Mouse (Mus musculus) hematopoietic stem cell, adult 5-6 weeks (primary cell): ENCODE data around the gene Stk32c. TPM values are rescaled to one million over a fixed set of nuclear protein-coding genes. Genes with fewer than 3 reads are reported as not detected.
A peak's percentile ranks its signal among the peaks of the same experiment; 100 is the strongest.

Experiments
- ATAC-seq, 2 experiments: fragments of 125-278 bp in 1 of 2; replicated peaks in 1 of 2; 2 replicates each; pipeline ENCODE4 v1.8.0; 2016 to 2017; ENCODE audit warnings: inconsistent platforms in 2 of 2, mild to moderate bottlenecking in 2 of 2, moderate number of reproducible peaks in 2 of 2, low read depth in 1 of 2, moderate TSS enrichment in 1 of 2; ENCODE audit not compliant: low FRiP score in 2 of 2, poor library complexity in 2 of 2, severe bottlenecking in 2 of 2, insufficient read depth in 1 of 2, low TSS enrichment in 1 of 2
- total RNA-seq: library from RNA; stranded (forward); fragments of 172-1452, 232-1000 nt; gene quantifications from 2 replicates; pipeline ENCODE4 v1.2.3, GENCODE M21; 2017

Stk32c gene
- total RNA-seq, 1 experiment from 2014 or later, result not detected

DNA sequence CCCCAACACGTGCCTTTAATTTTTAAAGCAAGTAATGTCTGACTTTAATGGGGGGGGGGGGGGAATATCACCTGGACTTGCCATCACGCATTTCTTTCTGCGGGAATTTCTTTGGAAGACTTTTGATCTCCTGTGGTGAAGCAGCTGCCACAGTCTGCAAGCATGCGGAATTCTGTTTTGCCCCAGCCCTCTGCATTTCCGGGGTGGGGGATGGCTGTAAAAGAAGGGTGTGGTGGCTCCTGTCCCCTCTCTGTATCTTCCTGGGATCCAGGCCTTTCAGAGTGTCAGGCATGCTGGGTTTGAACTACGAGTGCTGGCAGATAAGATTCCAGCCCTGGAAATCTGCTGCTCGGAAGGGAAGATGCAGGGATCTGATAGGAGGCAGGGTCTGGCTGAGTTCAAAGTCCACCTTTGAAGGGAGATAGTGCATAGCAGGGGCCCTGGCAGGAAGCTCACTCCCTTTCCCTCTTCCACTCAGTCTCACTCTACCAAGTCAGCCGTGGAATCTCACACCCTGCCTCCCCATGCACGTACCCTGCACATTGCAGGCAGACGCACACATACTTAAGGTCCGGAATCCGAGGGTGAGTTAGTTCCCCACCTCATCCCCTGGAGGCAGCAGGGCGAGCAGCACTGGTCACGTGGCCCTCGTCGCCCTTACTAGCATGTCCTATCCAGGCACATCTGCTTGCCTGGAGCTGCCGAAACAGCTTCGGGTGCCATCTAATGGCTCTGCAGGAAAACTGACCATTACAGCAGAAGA, 21.5 kb upstream of the Stk32c start:
- ATAC-seq, result peak; percentile 15 to 57; a peak in 2 of 4 replicates

DNA sequence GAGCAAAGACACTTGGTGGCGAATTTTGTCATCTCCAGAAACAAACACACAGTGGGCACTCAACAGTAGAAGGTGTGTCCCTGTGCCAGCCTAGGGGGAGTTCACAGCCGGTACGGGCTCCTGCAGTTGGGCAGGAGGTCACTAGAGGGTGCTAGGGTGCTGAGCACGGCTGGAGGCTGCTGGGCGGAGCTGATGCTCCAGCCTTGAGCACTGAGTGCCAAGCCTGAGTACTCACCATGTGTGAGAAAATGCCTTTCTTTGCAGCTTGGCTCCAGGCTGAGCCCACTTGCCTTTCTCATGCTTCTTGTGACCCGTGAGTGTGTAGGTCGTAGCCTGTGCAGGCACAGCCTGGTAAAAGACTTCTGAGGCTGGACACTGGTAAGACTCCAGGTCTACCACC, 20.6 kb upstream of the Stk32c start:
- ATAC-seq, result peak; percentile 94 to 97

DNA sequence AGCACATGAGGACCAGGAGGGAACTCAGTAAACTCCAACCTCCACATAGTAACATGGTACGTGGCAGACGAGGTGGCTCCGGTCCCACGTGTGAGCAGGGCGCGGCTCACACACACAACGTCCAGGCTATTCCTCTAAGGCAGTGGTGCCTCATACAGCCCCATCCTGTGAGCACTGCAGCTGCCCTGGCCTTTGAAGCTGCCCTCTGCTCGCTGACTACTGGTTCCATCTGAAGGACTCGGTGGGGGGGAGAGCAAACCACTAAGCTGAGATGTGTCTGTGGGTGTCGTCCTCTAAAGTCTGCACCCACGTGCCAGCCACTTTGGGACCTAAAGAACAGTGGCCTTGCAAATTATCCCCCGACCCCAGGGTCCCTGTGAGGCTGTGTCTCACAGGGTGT, 17.1 kb upstream of the Stk32c start:
- no peak for ATAC-seq

DNA sequence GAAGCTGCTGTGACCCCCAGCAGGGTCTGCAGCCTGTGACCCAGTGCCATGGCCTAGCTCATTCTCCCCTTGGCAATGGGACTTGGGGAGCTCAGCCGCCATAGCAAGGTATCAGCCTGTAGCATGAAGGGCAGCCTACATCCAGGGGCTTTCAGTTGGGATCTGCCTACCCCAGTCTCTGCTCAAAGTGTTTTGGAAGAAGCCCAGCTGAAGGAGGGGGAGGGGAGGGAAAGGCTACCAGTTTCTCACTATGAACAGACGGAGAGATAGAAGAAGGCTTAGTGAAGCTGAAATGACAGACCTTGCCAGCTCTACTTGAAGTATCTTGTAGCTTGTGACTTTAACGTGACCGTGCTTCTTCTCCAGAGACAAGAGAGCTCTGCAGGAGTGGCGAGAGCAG, 16.7 kb upstream of the Stk32c start:
- ATAC-seq, result no peak

DNA sequence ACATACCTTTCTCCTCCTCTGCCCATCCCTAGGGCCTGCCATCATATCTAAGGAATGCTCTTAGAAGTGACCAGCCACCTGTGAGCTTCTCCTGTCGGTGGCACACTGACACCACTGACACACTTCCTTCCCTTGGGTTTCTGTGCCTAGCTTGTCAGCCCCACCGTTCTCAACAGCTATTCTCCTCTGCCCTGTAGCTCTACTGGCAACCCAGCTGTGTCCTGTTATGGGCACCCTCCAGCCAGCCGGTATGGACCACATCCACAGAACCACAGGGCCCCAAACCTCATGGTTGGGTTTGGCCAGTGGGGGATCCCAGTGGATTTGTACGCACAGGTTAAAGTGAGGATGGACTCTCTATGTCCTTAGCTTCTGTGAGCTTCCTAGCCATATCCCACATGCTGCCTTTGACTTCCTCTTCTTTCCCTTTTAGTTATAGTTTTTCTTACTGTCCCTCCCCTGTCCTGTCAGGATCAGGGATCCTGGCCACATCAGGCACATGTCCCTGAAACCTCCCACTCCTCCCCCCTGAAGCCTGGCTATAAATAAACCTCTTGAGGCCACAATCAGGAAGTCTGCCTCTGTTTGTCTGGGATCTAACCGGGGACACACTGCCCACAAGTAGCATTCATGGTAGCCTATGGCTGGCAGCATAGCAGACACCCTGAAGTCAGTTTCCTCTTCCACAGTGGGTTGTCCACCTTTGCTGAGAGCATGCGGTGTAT, 15.5 kb upstream of the Stk32c start:
- ATAC-seq, result peak; percentile 30 to 51; a peak in 3 of 4 replicates

DNA sequence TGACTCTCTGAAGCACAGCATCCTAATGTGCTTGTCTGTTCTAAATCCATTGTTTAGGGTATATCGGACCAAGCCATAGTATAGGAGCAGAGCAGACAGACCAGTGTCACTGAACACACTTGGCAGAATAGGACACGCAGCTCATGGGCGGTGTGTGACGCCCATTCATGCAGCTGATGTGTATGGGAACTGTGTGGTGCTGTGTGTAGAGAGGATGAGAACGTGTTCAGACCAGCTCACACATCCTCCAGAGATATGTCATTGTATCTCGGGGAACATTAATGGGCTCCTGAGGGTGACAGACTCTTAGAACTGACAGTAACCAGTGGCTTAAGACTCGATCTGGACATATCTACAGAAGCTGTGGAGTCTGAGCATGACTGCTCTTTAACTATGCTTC, 13.3 kb upstream of the Stk32c start:
- no peak for ATAC-seq

DNA sequence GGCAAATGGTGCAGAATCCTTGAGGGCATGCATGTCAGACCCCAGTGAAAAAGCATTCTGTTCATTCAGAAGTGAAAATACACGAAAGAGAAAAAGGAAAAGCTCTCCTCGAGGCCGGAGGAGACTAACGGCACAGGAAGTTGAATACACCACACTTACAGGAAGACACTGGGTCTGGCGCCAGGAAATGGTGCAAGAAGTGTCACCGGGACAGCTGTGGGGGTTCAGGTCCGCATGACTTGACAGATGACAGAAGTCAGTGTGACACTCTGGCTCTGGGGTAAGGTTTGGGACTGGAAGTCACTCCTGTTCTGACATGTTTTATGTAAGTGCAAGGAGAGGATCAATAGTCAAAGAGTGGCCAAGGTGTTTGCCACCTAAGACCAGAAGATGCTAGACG, 11.6 kb upstream of the Stk32c start:
- ATAC-seq, result peak; percentile 74 to 87

DNA sequence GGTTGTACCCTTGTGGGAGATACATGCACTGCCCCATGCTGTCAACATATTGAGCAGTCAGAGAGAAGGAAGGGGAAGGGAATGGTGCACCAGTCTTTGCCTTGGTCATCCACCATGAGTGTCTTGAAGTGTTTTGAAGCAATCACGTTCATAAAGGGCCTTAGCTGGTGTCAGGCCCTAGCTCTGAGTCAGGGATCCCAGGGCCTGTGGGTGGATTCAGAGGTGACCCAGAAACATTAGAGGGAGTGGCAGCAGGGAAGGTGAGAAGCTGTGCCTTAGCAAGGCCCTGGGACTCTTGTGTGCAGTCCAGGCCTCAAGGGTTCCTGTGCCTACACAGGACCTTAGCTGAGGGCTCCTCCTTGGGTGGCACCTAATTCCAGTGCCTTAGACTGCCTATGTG, 11.0 kb upstream of the Stk32c start:
- no peak for ATAC-seq

DNA sequence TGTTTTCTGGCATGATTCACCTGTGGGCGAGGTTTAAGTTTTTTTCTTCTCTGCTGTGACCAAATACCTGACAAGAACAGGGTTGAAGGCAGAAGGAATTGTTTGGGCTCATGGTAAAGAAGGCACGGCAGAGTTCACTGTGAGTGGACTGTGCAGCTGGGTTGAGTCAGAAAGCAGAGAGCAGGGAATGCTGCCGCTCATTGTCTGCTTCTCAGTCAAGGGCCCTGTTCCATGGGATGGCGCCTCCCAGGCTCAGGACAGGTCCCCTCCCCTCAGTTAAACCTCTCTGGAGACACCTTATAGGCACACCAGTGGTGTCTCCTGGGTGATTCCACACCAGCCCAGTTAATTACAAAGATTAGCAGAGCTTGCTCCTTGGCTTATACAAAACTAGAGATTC, 9.2 kb upstream of the Stk32c start:
- no peak for ATAC-seq

DNA sequence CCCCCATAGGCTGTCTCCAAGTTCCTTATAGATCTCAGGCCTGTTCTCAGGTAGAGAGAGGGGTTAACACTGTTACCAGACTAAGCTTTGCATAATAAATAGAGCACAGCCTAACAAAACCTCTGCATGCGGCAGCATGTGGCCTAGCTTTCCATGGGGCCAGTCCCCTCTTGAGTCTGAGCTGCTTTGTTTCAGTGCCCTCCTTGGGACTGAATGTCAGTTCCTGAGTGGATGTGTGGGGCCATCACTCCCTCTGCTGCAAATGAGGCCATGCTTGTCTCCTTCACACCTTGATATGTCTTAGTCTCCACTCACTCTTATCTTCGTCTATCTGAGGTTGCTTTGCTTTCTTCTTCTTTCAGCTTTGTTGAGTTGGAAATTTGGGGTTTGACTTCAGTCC, 8.7 kb upstream of the Stk32c start:
- ATAC-seq, result no peak

DNA sequence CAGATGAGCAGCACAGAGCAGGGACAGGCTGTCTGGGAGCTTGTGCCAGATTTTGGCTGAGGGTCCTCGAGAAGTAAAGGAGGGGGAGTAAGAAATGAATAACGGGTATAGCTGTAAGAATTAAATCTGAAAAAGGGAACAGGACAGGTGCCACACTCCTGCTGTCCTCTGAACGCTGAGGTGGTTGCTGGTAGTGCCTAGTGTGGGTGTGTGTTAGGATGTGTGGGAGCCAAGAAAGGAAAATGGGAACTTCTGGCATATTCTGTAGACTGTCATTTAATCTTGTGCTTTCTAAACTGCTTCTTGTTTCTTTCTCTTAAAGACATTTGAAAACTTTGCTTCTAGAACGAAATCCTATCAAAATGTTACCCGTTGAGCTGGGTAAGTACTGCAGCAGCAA, 8.0 kb upstream of the Stk32c start:
- no peak for ATAC-seq

DNA sequence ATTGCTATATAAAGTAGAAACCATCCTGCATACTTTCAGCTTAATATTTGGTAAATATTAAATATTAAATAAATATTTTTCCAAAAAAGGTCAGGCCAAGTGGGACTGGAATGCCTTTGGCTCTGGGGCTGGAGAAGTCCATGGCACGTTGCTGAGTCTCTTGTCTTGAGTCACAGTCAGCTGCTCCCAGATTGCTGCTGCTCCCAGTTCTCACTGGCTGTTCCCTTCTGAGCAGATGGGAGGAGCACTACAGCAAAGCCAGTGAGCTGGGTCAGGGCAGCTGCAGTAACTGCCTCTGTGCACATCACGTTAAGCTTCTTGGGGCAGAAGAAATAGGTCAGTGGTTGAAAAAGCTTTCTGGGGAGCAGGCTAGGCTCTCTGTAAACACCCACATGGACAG, 7.2 kb upstream of the Stk32c start:
- ATAC-seq, result no peak

DNA sequence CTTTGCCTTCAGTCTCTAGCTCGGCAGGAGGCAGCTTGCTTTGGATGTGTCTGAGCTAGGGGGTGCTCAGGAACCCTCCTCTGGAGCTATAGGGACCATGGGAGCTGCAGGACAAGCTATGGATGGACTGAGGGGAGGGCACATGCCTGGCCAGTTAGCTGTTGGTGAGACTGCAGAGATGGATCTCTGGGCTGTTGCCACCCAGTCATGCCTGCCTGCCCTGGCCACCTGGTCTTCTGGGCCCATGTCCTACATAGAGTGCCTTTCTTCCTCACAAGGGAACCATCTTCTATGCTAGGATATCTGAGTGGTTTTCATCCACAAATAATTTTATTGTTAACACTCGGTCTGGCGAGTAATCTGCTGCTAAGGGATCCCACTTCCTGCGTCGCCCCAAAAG, 6.4 kb upstream of the Stk32c start:
- no peak for ATAC-seq

DNA sequence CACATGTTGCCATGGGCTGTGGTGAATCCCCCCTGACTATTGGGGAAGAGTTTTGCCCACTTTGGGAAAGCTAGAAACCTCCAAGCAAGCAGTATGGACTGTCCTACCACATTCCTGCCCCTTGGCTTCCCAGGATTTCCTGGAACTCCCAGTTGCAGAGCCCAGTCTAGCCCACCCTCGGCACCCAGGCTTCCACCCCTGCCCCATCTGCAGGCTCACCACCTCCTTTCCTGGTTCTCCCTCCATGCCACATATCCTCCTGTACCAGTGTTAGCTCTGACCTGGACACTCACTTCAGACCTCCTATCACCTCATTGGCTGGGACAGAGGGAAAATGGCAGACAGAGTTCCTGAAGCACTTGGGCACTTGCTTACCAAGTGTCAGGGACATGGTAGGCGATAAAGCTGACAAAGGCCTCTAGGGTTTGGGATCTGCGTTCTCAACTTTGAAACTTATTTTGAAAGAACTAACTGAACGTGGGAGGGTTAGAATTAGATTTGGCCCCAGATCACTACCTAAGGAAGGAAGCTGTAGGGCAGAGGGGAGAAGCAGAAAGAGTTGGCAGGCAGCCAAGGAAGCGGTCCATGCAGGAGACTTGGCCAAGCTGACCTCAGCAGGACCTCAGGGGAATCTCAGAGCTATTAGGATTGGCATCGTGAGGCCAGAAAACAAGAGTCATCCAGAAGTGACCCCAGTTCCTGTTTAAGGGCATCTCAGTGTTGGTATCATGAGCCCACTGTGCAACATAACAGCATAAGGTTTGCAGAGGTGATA, 5.7 kb upstream of the Stk32c start:
- ATAC-seq, result no peak

DNA sequence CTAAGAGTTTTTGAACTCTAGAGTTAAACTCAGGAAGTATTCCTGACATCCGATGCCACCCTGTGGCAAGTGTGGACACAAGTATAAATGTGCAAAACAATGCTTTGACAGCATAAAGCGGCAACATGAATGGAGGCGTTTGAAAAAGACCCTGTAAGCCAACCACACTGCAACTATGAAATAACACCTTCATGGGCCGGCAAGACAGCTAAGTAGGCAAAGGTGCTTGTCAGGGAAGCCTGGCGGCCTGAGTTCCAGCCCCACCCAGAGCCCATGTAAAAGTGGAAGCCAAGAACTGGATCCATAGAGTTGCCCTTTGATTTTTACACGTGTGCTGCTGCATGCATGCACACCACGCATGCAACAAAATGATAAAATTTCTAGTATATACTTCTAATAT, 3.9 kb upstream of the Stk32c start:
- ATAC-seq, result no peak

DNA sequence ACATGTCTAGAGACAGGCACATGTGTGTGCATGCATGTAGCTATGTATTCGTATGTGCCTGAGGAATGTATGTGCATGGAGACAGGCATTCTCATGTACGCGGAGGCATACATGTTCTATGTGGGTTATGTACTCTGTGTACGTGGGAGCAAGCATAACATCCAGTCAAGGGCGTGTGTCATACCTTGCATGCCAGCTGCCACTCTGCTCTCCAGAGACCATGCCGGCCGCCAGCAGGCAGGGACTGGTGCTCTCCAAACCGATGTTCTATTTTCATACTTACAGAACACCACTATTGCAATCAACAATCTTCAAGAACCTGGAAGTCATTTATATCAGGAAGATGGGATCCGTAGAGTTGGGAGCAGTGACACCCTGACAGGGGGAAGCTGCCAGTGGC, 3.4 kb upstream of the Stk32c start:
- no peak for ATAC-seq

DNA sequence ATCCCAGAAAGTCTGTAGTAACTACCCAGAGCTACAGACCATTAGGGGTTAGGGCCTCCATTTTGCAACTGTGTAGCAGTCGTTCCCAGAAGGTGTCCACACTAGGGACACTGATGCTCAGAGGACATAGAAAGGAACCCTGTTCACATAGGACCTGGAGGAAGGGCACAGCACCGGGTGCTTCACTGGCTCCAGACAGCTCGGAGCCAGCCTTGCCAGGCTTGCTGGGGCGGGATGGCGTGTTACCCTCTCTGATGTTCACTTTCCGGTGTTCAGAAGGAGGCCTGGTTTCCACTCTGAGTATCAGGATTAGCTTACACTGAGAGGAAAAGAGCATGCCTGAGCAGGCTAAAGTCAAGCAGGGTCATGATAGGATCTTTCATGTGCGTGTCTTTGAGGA, 2.8 kb upstream of the Stk32c start:
- no peak for ATAC-seq

DNA sequence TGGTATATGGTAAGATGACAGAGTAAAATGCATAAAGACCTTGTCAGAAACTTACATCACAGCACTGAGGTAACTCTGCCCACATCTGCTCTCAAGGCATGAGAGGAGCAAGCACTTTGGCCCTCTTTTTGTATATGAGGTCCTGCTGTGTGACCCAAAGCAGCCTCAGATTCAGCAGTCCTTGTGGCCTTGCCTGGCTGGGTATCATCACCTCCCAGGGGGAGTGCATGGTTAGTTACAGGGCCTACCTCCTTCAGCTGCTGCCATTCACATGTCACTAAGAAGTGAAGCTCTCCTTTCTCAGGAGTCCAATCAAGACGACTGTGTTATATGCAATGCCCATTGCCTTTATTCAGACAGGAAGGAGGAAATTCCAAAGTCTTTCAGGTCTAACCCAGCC, 2.4 kb upstream of the Stk32c start:
- no peak for ATAC-seq
